Mouse (Mus musculus) erythroblast, embryonic 14.5 days (primary cell): ENCODE measurements around the gene Foxn3.

ENCODE experiments used
- GATA1 ChIP-seq: IDR thresholded peaks from 2 replicates; pipeline ENCODE4 v1.6.1; 2012; ENCODE audit warnings: low read length, inconsistent platforms, mixed read lengths
- TAL1 ChIP-seq: IDR thresholded peaks from 3 replicates; pipeline ENCODE4 v1.6.1; 2012; ENCODE audit warnings: low read length, inconsistent platforms, mixed read lengths

GRCm38 (mm10) chr12:99407318-99407716, 156.1 kb downstream of the Foxn3 start:
- TF ChIP-seq GATA1 (no peak), TAL1 (no peak)
